Mouse (Mus musculus) forebrain, embryonic 16.5 days (tissue): ENCODE measurements at regions not wholly inside any gene's neighbourhood (a gene's known extent, or its start where the extent isn't known, plus 50 kb on each side); places are given as distances from the start of the nearest gene placed in this dataset.

Experiments
- ATAC-seq: fragments of 200-750 bp; cut with Nextera tagmentation; 2 replicates; pipeline ENCODE4 v1.8.0; 2017; ENCODE audit warnings: mild to moderate bottlenecking, moderate library complexity
- H3K27ac ChIP-seq: fragments of 300-500 bp; sonication (generic); 2 replicates; pipeline ENCODE4 v1.5.1; 2014; ENCODE audit warnings: low read length, control low read depth
- H3K27me3 ChIP-seq: fragments of 300-500 bp; sonication (generic); replicated peaks from 2 replicates; pipeline ENCODE4 v1.6.1; 2014; ENCODE audit warnings: low read length; ENCODE audit not compliant: control insufficient read depth, insufficient read depth
- H3K36me3 ChIP-seq: fragments of 300-500 bp; sonication (generic); 2 replicates; pipeline ENCODE4 v1.6.1; 2014; ENCODE audit not compliant: control insufficient read depth, insufficient read depth
- H3K4me1 ChIP-seq: fragments of 300-500 bp; sonication (generic); replicated peaks from 2 replicates; pipeline ENCODE4 v1.6.1; 2014; ENCODE audit warnings: low read length; ENCODE audit not compliant: control insufficient read depth, insufficient read depth
- H3K4me2 ChIP-seq: fragments of 300-500 bp; sonication (generic); 2 replicates; pipeline ENCODE4 v1.6.1; 2014; ENCODE audit warnings: mild to moderate bottlenecking, low read length, control low read depth
- H3K4me3 ChIP-seq: fragments of 300-500 bp; sonication (generic); replicated peaks from 2 replicates; pipeline ENCODE4 v1.5.1; 2014; ENCODE audit warnings: mild to moderate bottlenecking, low read length, control low read depth
- H3K9ac ChIP-seq: fragments of 300-500 bp; sonication (generic); replicated peaks from 2 replicates; pipeline ENCODE4 v1.6.1; 2014; ENCODE audit warnings: low read depth, low read length, control low read depth
- H3K9me3 ChIP-seq: fragments of 300-500 bp; sonication (generic); 2 replicates; pipeline ENCODE4 v1.6.1; 2016; ENCODE audit warnings: low read length; ENCODE audit not compliant: control insufficient read depth
- WGBS: fragments of 180-500 bp; shearing (Covaris S2); extraction: QIAGEN DNeasy Blood & Tissue Kit; methylation state at CpG from one replicate; pipeline ENCODE4 v1.1.7; 2014; 5-methylcytosine and 5-hydroxymethylcytosine counted together

DNA sequence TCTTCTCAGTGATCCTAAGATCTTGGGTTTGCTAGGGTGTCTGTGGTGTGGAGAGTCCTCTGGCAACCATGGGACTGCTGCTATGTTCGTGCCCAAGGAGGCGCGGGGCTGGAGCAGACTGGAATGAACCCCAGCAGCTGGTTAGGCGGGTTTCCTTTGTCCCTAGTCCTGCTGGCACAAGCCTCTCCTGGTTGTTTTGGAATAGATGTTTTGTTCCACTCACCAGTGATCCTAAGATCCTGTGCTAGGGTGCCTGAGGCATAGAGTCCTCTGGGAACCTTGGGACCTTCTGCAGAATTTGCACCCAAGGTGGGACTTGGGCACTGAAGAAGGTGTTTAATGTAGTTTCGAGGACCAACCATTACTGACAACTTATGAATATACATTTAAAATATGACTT, 1205.9 kb upstream of the Gm8797 start:
- Histone ChIP-seq H3K4me1 (peaks cover 3% of the 10 kb centered on the region; the same call in 1 of the 2 replicates), H3K9me3 (no peaks in the 10 kb centered on the region), H3K9ac (no peak overlapping the region), H3K4me2 (no peak overlapping the region), H3K4me3 (no peak overlapping the region), H3K36me3 (no peaks in the 10 kb centered on the region), H3K27me3 (no peaks in the 10 kb centered on the region), H3K27ac (no peak overlapping the region)
- 79% methylated on average over 5 of the region's 5 CpGs for WGBS
- 0 out of 2 replicates have a peak, but pooled peaks have one; percentile 40 for ATAC-seq

- Histone ChIP-seq H3K4me2 (no peak overlapping the region), H3K4me3 (no peak overlapping the region), H3K27ac (no peak overlapping the region), H3K9ac (no peak overlapping the region), H3K27me3 (no peaks in the 10 kb centered on the region), H3K36me3 (no peaks in the 10 kb centered on the region), H3K4me1 (peaks cover 3% of the 10 kb centered on the region; the same call in 1 of the 2 replicates), H3K9me3 (no peaks in the 10 kb centered on the region)
- WGBS: 16% methylated on average over 3 of the region's 3 CpGs
- ATAC-seq: peak; percentile 88
These were observed 1204.3 kb upstream of the Gm8797 start for GRCm38 (mm10) chr3:4546103-4546833.

GRCm38 (mm10) chr3:4560664-4561063, 1189.9 kb upstream of the Gm8797 start:
- WGBS: 36% methylated on average over 1 of the region's 1 CpGs
- no peaks in the 10 kb centered on the region for H3K36me3 ChIP-seq
- ATAC-seq: no peak

DNA sequence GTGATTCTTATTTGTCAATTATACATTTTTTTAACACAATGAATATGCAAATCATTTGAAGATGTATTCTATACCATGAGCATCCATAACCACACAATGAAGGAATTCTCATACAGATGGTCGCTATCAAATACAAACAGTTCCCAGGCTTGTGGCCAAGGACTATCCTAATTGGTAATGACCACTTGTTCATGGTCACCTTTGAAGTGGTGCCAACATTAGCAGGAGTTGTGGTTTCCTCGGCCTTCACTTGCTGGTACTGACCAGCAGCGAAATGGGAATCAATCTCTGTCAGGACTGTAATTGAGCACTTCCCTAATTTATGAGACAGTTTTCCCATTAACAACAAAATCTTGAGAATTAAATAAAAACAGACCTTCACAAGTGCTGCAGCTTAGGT, 1168.1 kb upstream of the Gm8797 start:
- Histone ChIP-seq H3K36me3 (no peaks in the 10 kb centered on the region), H3K4me1 (no peaks in the 10 kb centered on the region), H3K4me3 (no peak overlapping the region), H3K4me2 (no peak overlapping the region), H3K9me3 (no peaks in the 10 kb centered on the region), H3K9ac (no peak overlapping the region), H3K27ac (no peak overlapping the region), H3K27me3 (no peaks in the 10 kb centered on the region)
- 59% methylated on average over 3 of the region's 3 CpGs for WGBS
- ATAC-seq: no peak

More at GRCm38 (mm10) chr3:4560664-4561063, 1189.9 kb upstream of the Gm8797 start:
- Histone ChIP-seq H3K27me3 (no peaks in the 10 kb centered on the region), H3K9me3 (no peaks in the 10 kb centered on the region), H3K4me2 (no peak overlapping the region), H3K27ac (no peak overlapping the region), H3K4me3 (no peak overlapping the region), H3K4me1 (no peaks in the 10 kb centered on the region), H3K9ac (no peak overlapping the region)

GRCm38 (mm10) chr3:4593977-4594523, 1156.6 kb upstream of the Gm8797 start:
- Histone ChIP-seq H3K4me1 (no peaks in the 10 kb centered on the region), H3K4me2 (no peak overlapping the region), H3K4me3 (no peak overlapping the region), H3K27me3 (no peaks in the 10 kb centered on the region), H3K9ac (no peak overlapping the region), H3K9me3 (no peaks in the 10 kb centered on the region), H3K27ac (no peak overlapping the region), H3K36me3 (no peaks in the 10 kb centered on the region)
- no peak for ATAC-seq

DNA sequence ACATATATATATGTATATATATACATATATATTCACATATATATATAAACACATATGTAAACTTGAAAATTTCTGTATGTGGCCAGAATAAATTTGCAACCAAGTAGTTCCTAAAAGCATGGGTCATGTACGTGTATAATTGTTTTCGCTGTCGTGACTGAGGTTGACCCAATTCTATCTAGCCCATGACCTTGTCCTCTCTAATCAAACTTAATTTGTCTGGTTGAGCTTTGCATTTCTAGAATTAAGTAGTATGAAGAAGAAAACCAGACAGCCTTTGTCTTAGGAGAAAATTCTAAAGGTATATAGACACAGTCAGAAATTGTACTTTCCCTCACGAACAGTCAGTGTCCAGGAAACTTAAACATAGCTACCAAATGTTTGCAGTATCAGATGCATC, 1156.1 kb upstream of the Gm8797 start:
- Histone ChIP-seq H3K4me2 (no peak overlapping the region), H3K4me1 (no peaks in the 10 kb centered on the region), H3K27ac (no peak overlapping the region), H3K9me3 (no peaks in the 10 kb centered on the region), H3K27me3 (no peaks in the 10 kb centered on the region), H3K9ac (no peak overlapping the region), H3K36me3 (no peaks in the 10 kb centered on the region), H3K4me3 (no peak overlapping the region)
- 79% methylated on average over 4 of the region's 4 CpGs for WGBS
- no peak for ATAC-seq
